Mouse (Mus musculus) heart, postnatal 0 days (tissue): ENCODE results near the gene Rln3. TPM values are rescaled to one million over a fixed set of nuclear protein-coding genes. Genes with fewer than 3 reads are reported as not detected.

ENCODE experiments used
- ATAC-seq: fragments of 200-750 bp; cut with Nextera tagmentation; 2 replicates; pipeline ENCODE4 v1.8.0; 2017; ENCODE audit warnings: low read depth, moderate number of reproducible peaks, moderate library complexity; ENCODE audit not compliant: insufficient read depth
- DNase-seq: peaks from one replicate; pipeline ENCODE4 v3.0.0-alpha.2; 2016; ENCODE audit warnings: low spot score
- H3K27ac ChIP-seq: fragments of 300-500 bp; sonication (generic); 2 replicates; pipeline ENCODE4 v1.5.1; 2014; ENCODE audit warnings: low read depth, mild to moderate bottlenecking
- H3K27me3 ChIP-seq: fragments of 300-500 bp; sonication (generic); 2 replicates; pipeline ENCODE4 v1.6.1; 2014; ENCODE audit warnings: low read length, mixed read lengths; ENCODE audit not compliant: control insufficient read depth, insufficient read depth
- H3K36me3 ChIP-seq: fragments of 300-500 bp; sonication (generic); replicated peaks from 2 replicates; pipeline ENCODE4 v1.6.1; 2014; ENCODE audit warnings: low read length, mixed read lengths; ENCODE audit not compliant: control insufficient read depth, insufficient read depth
- H3K4me1 ChIP-seq: fragments of 300-500 bp; sonication (generic); 2 replicates; pipeline ENCODE4 v1.6.1; 2014; ENCODE audit warnings: antibody characterized with exemption; ENCODE audit not compliant: control insufficient read depth, insufficient read depth
- H3K4me2 ChIP-seq: fragments of 300-500 bp; sonication (generic); 2 replicates; pipeline ENCODE4 v1.6.1; 2014; ENCODE audit warnings: low read depth, mild to moderate bottlenecking, low read length, moderate library complexity
- H3K4me3 ChIP-seq: fragments of 300-500 bp; sonication (generic); 2 replicates; pipeline ENCODE4 v1.5.1; 2014; ENCODE audit warnings: low read depth, low read length
- H3K9ac ChIP-seq: fragments of 300-500 bp; sonication (generic); replicated peaks from 2 replicates; pipeline ENCODE4 v1.6.1; 2014; ENCODE audit warnings: low read depth, low read length, mixed read lengths
- H3K9me3 ChIP-seq: fragments of 300-500 bp; sonication (generic); replicated peaks from 2 replicates; pipeline ENCODE4 v1.6.1; 2016; ENCODE audit warnings: low read length; ENCODE audit not compliant: control insufficient read depth
- CTCF ChIP-seq: IDR thresholded peaks from 2 replicates; pipeline ENCODE4 v1.5.1; 2016; ENCODE audit warnings: antibody characterized with exemption, control low read depth, low read depth
- EP300 ChIP-seq: IDR thresholded peaks from 2 replicates; pipeline ENCODE4 v1.6.1; 2016; ENCODE audit warnings: antibody characterized with exemption, low read depth
- WGBS: fragments of 180-500 bp; shearing (Covaris S2); extraction: QIAGEN DNeasy Blood & Tissue Kit; methylation state at CpG from one replicate; pipeline ENCODE4 v1.1.7; 2014; 5-methylcytosine and 5-hydroxymethylcytosine counted together
- polyA plus RNA-seq: library from polyadenylated mRNA; unstranded; fragments of >200 nt; fragmentation: Nextera tagmentation; extraction: Ambion mirVana; gene quantifications from 2 replicates; pipeline ENCODE4 v1.2.1, GENCODE M21; 2015
- total RNA-seq: library from RNA; depleted of rRNA; stranded (reverse); fragments of >200 nt; gene quantifications from 2 replicates; pipeline ENCODE4 v1.2.3, GENCODE M21; 2014; ENCODE audit warnings: low replicate concordance

Rln3 gene
- total and polyA plus RNA-seq, 2 experiments from 2014 or later, result not detected

DNA sequence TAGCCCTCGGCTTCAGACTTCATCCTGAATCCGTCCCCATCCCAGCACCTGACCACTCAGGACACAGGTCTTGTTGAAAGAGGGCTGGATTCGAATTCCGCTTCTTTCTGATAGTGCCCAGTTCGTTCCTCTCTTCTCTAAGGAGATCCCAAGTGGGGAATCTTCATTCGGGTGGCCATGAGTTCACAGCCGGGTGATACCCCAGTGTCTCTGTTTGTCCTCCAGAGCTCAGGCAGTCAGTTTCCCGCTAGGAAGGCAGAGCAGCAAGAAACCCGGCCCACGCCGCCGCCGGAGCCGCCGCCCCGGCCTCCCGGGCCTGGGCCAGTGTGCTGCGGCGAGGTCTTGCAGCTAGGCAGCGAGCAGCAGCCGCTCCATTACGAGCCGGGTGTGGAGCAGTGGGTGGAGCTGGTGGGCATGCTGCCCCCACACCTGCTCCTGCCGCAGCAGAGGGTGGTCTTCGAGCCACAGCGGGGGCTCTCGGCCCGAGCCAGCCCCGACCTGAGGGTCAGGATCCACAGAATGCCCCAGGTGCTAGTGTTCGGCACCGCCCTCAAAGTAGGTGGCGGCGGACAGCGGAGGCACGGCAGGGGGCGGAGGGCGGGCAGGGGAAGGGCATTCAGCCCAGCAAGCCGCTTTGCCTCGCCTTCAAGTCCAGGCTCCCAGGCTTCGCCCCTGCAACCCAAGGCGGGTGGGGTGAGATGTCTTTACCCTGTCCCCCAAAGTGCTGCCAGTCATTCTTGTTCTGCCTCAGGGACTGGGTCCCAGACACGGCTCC, 39.7 kb upstream of the Rln3 start:
- no peak overlapping the region for H3K9ac ChIP-seq
- TF ChIP-seq EP300, result no peak
- no peak for TF ChIP-seq CTCF
- H3K27me3 ChIP-seq, result no peaks in the 10 kb centered on the region
- no peak overlapping the region for H3K27ac ChIP-seq
- DNase-seq, result no peak
- H3K36me3 ChIP-seq, result peaks cover 75% of the 10 kb centered on the region
- H3K4me1 ChIP-seq, result no peaks in the 10 kb centered on the region
- WGBS, result 72% methylated on average over 42 of the region's 42 CpGs
- H3K4me3 ChIP-seq, result no peak overlapping the region
- ATAC-seq, result no peak
- no peaks in the 10 kb centered on the region for H3K9me3 ChIP-seq
- H3K4me2 ChIP-seq, result no peak overlapping the region

DNA sequence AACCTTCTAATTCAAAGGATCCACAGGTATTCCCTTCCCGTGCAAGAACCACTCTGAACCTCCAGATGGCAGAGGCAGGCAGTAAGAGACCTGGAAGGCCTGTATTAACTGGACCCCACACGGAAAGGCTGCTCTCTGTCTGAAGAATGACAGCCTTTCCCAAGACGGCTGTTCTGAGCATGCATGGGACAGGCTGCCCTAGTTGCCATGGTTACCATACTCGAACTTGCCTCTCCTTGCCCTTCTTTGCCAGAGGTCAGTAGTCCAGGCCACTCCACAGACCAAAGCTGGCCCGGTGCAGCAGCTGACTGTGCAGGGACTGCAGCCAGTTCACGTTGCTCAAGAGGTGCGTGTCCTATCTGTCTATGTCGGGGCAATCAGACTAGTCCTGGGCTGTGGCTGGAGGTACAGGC, 39.0 kb upstream of the Rln3 start:
- Histone ChIP-seq H3K4me1 (peaks cover 5% of the 10 kb centered on the region), H3K36me3 (peaks cover 73% of the 10 kb centered on the region)
- no peak for DNase-seq

DNA sequence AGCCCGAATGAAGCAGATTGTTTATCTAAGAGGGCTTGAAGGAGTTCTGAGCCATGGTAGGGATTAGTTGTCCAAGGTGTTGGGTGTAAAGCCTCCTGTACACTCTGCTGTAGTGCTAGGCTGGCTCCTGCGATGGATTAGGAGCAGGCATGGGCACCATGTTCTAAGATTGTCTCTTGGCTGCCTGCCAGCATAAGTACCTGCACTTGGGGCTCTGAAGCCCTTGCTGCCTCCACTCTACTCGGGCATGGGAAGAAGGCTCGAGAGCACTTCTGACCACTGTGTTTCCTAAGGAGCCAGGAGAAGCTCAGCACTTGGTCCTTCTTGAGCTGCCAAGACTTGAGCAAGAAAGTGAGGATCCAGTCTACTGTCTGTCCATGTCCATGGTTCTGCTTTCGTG, 34.4 kb upstream of the Rln3 start:
- no peaks in the 10 kb centered on the region for H3K9me3 ChIP-seq
- no peak overlapping the region for H3K27ac ChIP-seq
- DNase-seq, result no peak
- ATAC-seq, result no peak
- H3K4me1 ChIP-seq, result peaks cover 6% of the 10 kb centered on the region
- H3K9ac ChIP-seq, result no peak overlapping the region
- no peak overlapping the region for H3K4me2 ChIP-seq
- H3K27me3 ChIP-seq, result no peaks in the 10 kb centered on the region
- peaks cover 35% of the 10 kb centered on the region for H3K36me3 ChIP-seq
- WGBS, result 51% methylated on average over 5 of the region's 5 CpGs
- no peak for TF ChIP-seq CTCF
- TF ChIP-seq EP300, result no peak
- H3K4me3 ChIP-seq, result no peak overlapping the region

More for the DNA sequence above, 39.0 kb upstream of the Rln3 start:
- no peak for TF ChIP-seq EP300
- peak; percentile 36 for TF ChIP-seq CTCF
- ATAC-seq, result no peak
- no peak overlapping the region for H3K4me2 ChIP-seq
- WGBS, result 45% methylated on average over 8 of the region's 8 CpGs
- H3K9ac ChIP-seq, result no peak overlapping the region
- H3K27me3 ChIP-seq, result no peaks in the 10 kb centered on the region
- H3K9me3 ChIP-seq, result no peaks in the 10 kb centered on the region
- H3K27ac ChIP-seq, result no peak overlapping the region
- H3K4me3 ChIP-seq, result no peak overlapping the region

DNA sequence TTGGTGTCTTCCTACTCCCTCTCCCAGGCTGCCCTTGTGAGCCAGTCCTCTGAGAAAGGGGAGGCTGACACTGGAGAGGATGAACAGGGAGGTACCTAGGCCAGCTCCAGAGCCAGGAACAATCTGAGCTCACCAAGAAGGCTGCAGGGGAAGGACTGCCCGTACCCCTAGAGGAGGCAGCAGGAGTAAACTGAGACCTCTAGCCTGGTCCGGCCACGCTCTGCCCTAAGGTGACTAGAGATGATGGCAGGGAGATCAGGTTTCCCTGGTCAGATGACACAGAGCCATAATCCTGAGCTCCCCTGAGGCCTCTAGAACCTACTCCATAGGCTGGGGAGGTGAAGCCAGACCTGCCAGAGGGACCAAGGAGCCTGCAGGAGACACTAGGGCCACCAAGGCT, 32.0 kb upstream of the Rln3 start:
- Histone ChIP-seq H3K4me1 (peaks cover 8% of the 10 kb centered on the region), H3K4me3 (no peak overlapping the region), H3K27ac (no peak overlapping the region), H3K9ac (no peak overlapping the region), H3K9me3 (no peaks in the 10 kb centered on the region), H3K4me2 (no peak overlapping the region), H3K27me3 (no peaks in the 10 kb centered on the region), H3K36me3 (peaks cover 12% of the 10 kb centered on the region)
- ATAC-seq (no peak), DNase-seq (no peak)
- 86% methylated on average over 3 of the region's 3 CpGs for WGBS
- no peak for TF ChIP-seq EP300
- TF ChIP-seq CTCF, result no peak

DNA sequence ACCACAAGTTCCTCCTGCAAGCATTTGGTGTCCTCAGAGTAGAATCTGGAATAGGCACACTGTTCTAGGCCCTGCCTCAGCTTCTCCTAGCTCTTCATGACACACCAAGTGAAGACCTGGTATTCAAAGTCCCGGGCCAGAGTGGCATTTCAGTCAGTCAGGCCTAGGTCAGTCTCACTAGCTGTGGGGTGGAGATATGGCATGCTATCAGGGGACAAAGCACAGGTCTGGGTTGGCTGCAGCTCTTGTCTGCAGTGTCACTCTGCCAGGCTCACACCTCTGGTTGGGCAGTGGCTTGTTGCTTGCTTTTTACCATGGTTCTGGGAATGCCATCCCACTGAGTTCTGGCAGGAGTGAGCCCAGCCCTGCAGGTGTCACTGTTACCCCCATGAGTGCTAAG, 31.6 kb upstream of the Rln3 start:
- TF ChIP-seq CTCF (no peak), EP300 (no peak)
- ATAC-seq (no peak), DNase-seq (no peak)
- H3K27ac ChIP-seq, result no peak overlapping the region
- H3K27me3 ChIP-seq, result no peaks in the 10 kb centered on the region
- 44% methylated on average over 1 of the region's 1 CpGs for WGBS
- H3K9me3 ChIP-seq, result no peaks in the 10 kb centered on the region
- H3K4me2 ChIP-seq, result no peak overlapping the region
- H3K4me3 ChIP-seq, result no peak overlapping the region
- H3K4me1 ChIP-seq, result peaks cover 13% of the 10 kb centered on the region
- H3K36me3 ChIP-seq, result peaks cover 10% of the 10 kb centered on the region; the same call in 1 of the 2 replicates
- no peak overlapping the region for H3K9ac ChIP-seq
